Mouse (Mus musculus): ENCODE results near the gene Sema3b.

Gene Sema3b

GRCm38 (mm10) chr9:107548820-107549219 is 60.2 kb downstream of the Sema3b start:
- no peak for DNase-seq (ENCODE audit: low read depth, low spot score)

GRCm38 (mm10) chr9:107547957-107548356 is 61.1 kb downstream of the Sema3b start:
- DNase-seq (ENCODE audit: low read depth, low spot score) = no peak

Data from R1 (cell line).